Mouse (Mus musculus): ENCODE results near the gene Astn2.
"Not testable (repeated sequence)": the region's sequence is repeated elsewhere in the genome, so short reads cannot be mapped to it uniquely, and the experiment has no call there.

Gene Astn2

GRCm38 (mm10) chr4:65762116-65762515, 642.3 kb downstream of the Astn2 start:
- in situ Hi-C loops (cut with MboI, MseI) = no loop called here

DNA sequence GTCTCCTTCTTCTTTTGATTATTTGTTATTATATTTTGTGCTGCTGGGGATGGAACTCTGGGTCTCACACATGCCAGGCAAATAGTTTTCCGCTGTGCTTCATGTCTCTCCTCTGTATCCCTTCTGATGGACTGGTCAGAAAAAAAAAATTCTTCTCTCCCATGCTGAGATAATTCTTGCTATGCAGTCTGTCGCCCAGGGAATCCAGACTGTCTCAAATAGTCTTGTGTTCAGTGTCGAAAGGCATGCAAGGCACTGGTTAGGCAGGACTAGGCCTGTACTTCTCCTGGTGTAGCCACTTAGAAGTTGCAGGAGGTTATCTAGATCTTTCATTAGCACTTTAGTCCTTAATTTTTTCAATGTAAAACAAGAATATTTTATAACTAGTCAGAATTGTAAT, 642.8 kb downstream of the Astn2 start:
- in situ Hi-C loops (cut with MboI, MseI) = no loop called here

GRCm38 (mm10) chr4:65758875-65759201, 645.6 kb downstream of the Astn2 start:
- in situ Hi-C loops (cut with MboI, MseI) = no loop called here

GRCm38 (mm10) chr4:65758174-65758874, 646.1 kb downstream of the Astn2 start:
- in situ Hi-C loops (cut with MboI, MseI) = no loop called here

GRCm38 (mm10) chr4:65752941-65753340, 651.5 kb downstream of the Astn2 start:
- in situ Hi-C loops (cut with MboI, MseI) = no loop called here

DNA sequence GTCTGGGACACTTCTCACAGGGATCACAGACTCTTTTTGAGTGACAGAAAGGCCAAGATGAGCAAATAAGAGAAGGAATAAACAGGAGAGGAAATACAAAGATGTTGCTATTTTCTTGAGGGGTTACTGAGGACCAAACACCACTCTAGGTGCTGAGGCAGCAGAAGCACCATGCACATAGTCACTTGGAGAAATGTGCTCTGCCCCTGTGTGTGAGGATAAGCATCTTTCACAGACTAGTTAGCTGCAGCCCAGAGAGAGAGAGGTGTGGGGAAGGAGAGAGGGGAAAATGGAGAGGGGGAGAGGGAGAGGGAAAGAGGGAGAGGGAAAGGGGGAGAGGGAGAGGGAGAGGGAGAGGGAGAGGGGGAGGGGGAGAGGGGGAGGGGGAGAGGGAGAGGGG, 659.6 kb downstream of the Astn2 start:
- in situ Hi-C loops (cut with MboI, MseI) = no loop called here

- in situ Hi-C loops (cut with MboI, MseI) = no loop called here
Measured at GRCm38 (mm10) chr4:65744088-65744610, 660.3 kb downstream of the Astn2 start.

- in situ Hi-C loops (cut with MboI, MseI) = no loop called here
Measured at GRCm38 (mm10) chr4:65743160-65743691, 661.2 kb downstream of the Astn2 start.

GRCm38 (mm10) chr4:65724414-65724813, 680.0 kb downstream of the Astn2 start:
- in situ Hi-C loops (cut with MboI, MseI) = loop anchor here in 1 of 2 experiments (10.0 kb wide), 1 partner anchor 1450 kb away; no protein-coding TSS in a partner anchor

DNA sequence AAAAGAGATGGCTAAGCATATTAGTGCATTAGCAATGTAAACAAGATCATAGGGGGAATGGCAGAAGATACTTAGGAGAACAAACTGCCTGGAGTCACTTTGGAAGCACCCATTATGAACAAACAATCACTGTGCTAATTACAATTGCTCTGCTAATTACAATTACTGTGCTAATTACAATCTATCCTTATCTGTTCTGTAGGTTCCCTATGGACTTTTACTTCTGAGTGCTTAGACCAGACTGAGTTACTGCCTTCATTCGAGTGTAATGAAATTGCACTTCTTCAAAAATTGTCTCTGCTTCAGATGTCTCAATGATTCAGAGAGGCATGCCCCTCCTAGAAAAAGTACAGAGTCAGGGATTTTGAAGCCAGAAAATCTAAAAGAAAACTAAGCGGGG, 684.8 kb downstream of the Astn2 start:
- in situ Hi-C loops (cut with MboI, MseI) = loop anchor here in 1 of 2 experiments (10.0 kb wide), 1 partner anchor 1455 kb away; no protein-coding TSS in a partner anchor

DNA sequence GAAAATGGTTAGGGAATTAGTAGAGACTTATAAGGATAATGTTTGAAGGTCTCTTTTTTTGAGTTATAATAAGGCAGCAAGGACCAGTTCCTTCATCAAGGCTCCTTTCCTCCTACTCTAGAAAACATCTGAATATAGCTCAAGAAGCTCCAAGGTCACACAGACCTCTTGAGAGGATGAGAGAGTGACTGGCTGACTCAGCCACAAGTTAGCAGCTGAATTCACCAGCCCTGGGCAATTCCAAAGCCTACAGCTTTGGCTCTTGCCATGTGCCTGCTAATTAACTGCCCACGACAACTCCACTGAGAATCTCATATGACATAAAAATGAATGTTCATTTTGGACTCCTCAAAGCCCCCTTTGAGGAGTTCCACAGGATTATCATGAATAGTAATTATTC, 686.5 kb downstream of the Astn2 start:
- in situ Hi-C loops (cut with MboI, MseI) = no loop called here

DNA sequence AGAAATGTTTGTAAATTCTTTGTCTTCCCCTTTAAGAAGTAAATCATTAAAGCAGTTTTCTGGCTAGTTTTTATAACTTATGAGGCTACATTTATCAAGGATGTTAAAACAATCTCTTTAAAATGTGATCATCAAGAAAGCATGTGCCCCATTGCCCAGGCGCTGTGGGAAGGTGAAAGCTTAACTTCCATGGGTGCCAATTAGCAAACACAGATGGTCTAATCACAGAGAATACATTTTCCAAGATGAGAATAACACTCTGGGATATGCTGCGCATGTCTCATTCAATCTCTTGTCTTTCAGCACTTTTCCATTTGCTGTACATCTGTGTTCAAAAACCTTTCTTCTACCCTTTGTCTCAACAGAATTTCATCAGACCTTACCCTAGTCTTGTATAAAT, 688.3 kb downstream of the Astn2 start:
- in situ Hi-C loops (cut with MboI, MseI) = no loop called here

GRCm38 (mm10) chr4:65711678-65712077, 692.7 kb downstream of the Astn2 start:
- in situ Hi-C loops (cut with MboI, MseI) = no loop called here

- in situ Hi-C loops (cut with MboI, MseI) = no loop called here
Measured at GRCm38 (mm10) chr4:65710623-65711022, 693.8 kb downstream of the Astn2 start.

DNA sequence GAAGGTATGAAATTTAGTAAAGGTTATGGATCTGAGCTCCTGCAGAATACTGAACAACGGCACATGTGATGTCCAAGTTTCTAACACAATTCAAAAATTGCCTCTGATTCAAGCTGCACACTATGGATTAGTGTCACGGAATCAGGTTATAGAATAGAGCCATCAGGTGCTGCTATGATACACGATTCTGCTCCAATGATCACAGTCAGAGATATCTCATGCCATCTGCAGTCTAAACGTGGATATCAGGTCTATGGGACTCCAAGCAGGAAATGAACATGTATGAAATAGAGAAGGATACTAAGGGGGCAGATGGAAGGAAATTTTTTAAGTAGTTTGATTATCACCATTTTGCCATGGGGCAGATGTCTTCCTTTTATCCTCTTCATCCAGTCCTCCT, 702.6 kb downstream of the Astn2 start:
- in situ Hi-C loops (cut with MboI, MseI) = no loop called here

GRCm38 (mm10) chr4:65699743-65700361, 704.6 kb downstream of the Astn2 start:
- in situ Hi-C loops (cut with MboI, MseI) = no loop called here

GRCm38 (mm10) chr4:65695241-65695640, 709.2 kb downstream of the Astn2 start:
- in situ Hi-C loops (cut with MboI, MseI) = no loop called here

DNA sequence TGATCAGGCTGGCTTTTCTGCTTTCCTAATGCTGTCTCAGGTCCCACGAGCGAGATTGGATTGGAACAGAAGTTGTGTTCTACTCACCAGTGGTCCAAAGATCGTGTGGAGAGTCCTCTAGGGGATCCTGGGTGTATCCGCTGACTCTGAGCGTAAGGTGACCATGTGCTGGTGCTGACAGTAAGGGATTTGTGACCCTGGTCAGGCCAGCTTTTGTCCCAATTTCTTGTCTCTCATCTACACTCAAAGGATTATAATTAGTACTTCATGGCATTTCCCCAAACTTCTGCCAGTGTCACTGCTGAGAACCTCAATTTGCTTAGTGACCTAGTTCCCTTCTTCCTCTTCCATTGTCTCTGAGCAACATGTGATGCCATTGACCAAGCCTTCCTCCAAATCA, 710.4 kb downstream of the Astn2 start:
- in situ Hi-C loops (cut with MboI, MseI) = no loop called here

DNA sequence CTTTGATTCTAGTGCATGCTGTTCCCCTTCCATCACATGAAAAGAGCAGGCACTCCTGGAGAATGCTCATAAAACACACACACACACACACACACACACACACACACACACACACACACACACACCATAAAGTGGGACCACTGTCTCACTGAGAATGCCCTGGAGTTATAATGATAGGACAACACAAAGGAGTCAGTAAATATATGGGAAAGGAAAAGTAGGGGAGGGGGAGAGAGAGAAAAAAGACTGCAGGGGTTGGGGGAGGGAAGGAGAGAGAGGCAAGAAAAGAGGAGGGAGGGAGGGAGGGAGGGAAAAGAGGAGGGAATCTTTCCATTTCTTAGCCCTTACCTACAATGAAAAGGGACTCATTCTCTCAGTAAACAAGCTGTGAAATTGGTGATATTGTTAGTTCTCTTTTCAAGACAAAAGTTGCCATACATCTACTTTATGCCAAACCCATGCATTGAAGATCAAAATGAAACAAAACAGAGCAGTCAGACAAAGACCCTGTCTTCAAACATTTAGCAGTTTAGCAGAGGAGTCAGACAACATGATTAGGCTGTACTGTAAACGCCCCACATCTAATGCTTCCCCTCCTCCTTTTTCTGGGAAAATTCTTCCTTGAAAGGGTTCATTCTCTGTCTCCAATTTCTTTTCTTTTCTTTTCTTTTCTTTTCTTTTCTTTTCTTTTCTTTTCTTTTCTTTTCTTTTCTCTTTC, 717.2 kb downstream of the Astn2 start:
- in situ Hi-C loops (cut with MboI, MseI) = no loop called here

- in situ Hi-C loops (cut with MboI, MseI) = no loop called here
Measured at GRCm38 (mm10) chr4:65686258-65687005, 718.0 kb downstream of the Astn2 start.

GRCm38 (mm10) chr4:65684401-65684800, 720.0 kb downstream of the Astn2 start:
- in situ Hi-C loops (cut with MboI, MseI) = no loop called here

DNA sequence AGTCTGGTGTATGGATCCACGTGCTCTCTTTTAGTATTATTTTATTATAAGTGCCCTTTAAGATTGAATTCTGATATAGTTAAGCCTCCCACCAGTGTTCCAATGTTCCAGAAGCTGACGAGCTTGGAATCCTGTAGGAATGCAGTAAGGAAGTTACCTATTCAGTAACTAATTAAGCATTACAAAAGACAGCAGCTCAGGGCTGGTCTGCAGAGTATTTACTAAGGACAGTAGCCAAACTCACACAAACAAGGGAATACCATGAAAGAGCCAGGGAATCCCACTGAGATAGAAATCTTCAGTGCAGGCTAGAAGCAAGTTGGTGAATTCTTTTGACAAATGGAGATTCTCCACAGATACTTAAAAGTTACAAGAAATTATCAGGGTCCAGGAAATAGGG, 724.6 kb downstream of the Astn2 start:
- in situ Hi-C loops (cut with MboI, MseI) = not testable (repeated sequence)

Measured in T-helper 17 cell (primary cell).